Mouse (Mus musculus): Measurements from ENCODE around the gene Gpr155. TPM values are rescaled to one million over a fixed set of nuclear protein-coding genes. Genes with fewer than 3 reads are reported as not detected.

Gene Gpr155
- total RNA-seq (2014; rRNA removed) (13.6 and 26.5 TPM in 2 replicates), polyA plus RNA-seq (2015; fragmentation: Nextera tagmentation; extraction: Ambion mirVana) (9.9 and 11.8 TPM in 2 replicates)

DNA sequence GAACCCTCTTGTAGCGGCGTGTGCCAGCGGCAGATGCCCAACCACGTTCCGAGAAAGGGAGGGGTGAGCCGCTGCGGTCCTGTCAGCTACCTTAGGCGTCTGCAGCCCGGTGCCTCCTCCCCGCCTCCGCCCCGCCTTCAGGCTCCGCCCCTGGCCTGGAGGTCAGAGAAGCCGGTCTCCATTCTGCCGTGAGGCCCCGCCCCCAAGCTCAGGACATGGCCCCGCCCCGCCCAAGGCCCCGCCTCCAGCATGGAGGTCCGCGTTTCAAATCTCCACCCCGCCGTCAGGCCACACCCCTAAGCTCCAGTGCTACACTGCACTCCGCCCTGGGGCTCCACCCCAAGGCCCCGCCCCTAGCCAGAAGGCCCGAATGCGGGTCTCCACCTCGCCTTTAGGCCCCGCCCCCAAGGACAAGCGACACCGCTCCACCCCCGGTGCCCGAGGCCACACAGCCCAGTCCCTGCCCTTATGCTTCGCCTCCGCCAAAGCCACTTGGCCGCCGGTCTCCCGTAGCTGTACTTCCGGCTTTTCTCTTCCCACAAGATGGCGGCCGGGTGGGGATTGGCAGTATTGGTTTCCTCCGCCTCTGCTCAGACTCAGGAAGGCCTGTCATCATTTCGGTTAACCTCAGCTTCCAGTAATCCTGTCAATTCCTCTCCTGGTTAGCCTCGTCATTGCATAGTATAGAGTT, at the start of gene Gpr155:
Gpr155 (minus strand) TSS at position 217 of the 691 bp plus-strand sequence.
- peak within 1 kb of the TSS; percentile 80 for H3K4me2 ChIP-seq (ENCODE audit: low read depth, low read length, poor library complexity, severe bottlenecking)
- H3K4me1 ChIP-seq (ENCODE audit: insufficient read depth, low read length), result no peaks in the 10 kb centered on the region
- peak within 1 kb of the TSS; percentile 79 for H3K27ac ChIP-seq (ENCODE audit: low read depth, low read length)
- ATAC-seq (ENCODE audit: low FRiP score) (peak; percentile 98), DNase-seq (ENCODE audit: low spot score) (peak; percentile 98)
- H3K36me3 ChIP-seq (ENCODE audit: insufficient read depth, low read length), result peaks cover 3% of the 10 kb centered on the region; the same call in 1 of the 2 replicates
- H3K9me3 ChIP-seq (ENCODE audit: low read length), result no peaks in the 10 kb centered on the region
- under 1% methylated on average over 36 of the region's 44 CpGs for WGBS
- H3K27me3 ChIP-seq (ENCODE audit: insufficient read depth, low read length), result no peaks in the 10 kb centered on the region
- peak within 1 kb of the TSS; percentile 75 for H3K4me3 ChIP-seq (ENCODE audit: low read depth, low read length)
- peak within 1 kb of the TSS; percentile 83 for H3K9ac ChIP-seq (replicated peaks; ENCODE audit: low read length, poor library complexity, severe bottlenecking)
- no peak; the same call in 1 of the 2 replicates for TF ChIP-seq CTCF (IDR thresholded peaks at IDR 0.05)

DNA sequence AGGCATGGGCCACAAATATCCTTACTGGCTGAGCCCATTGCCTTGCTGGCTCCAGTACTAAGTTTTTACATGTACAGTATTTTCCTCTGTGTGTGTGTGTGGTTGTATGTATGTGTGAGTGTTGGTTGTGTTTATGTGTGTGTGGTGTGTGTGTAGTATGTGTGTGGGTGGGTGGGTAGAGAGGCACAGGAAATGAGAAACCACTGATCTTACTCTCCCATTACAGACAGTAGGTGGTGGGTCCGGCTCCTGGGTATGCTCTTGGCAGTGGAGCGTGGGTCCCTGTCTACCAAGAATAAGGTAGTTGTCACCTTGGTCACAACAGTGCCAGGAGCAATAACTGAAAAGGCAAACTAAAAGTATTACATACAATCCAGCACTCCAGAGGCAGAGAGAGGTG, 49.5 kb upstream of the Gpr155 start:
- no peak for DNase-seq (ENCODE audit: low spot score)
- WGBS, result 98% methylated on average over 2 of the region's 2 CpGs
- H3K27ac ChIP-seq (ENCODE audit: low read depth, low read length), result no peak overlapping the region

DNA sequence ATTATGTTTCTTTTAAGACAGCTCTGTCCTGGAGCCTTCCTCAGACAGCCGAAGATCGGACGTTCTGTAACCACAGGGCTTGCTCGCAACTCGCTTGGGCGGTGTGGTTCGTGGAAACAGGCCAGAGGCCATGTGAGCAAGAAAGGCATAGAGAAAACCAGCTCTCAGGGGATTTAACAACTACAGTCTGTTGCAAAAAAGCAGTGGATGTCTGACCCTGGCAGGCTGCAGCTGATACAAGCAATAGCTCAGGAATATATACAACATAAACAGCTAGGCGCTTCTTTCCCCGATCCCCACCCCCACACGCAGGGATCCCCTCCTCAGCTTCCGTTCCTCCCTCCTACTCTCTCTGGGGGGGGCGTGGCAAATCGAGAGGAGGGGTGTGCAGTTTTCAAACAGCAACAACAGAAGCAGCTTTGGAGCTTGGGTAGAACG, 45.6 kb upstream of the Gpr155 start:
- no peak overlapping the region; the same call in 1 of the 2 replicates for H3K27ac ChIP-seq (ENCODE audit: low read depth, low read length)
- 17% methylated on average over 14 of the region's 14 CpGs for WGBS
- no peaks in the 10 kb centered on the region for H3K4me1 ChIP-seq (ENCODE audit: insufficient read depth, low read length)
- no peaks in the 10 kb centered on the region for H3K27me3 ChIP-seq (ENCODE audit: insufficient read depth, low read length)
- H3K9me3 ChIP-seq (ENCODE audit: low read length), result no peaks in the 10 kb centered on the region
- H3K4me3 ChIP-seq (ENCODE audit: low read depth, low read length), result peak overlapping the region; percentile 11
- ATAC-seq (ENCODE audit: low FRiP score) (peak; percentile 45), DNase-seq (ENCODE audit: low spot score) (peak; percentile 41)
- no peak for TF ChIP-seq CTCF (IDR thresholded peaks at IDR 0.05)
- H3K4me2 ChIP-seq (ENCODE audit: low read depth, low read length, poor library complexity, severe bottlenecking), result peak overlapping the region; percentile 42
- no peak overlapping the region; the same call in 1 of the 2 replicates for H3K9ac ChIP-seq (replicated peaks; ENCODE audit: low read length, poor library complexity, severe bottlenecking)
- no peaks in the 10 kb centered on the region for H3K36me3 ChIP-seq (ENCODE audit: insufficient read depth, low read length)

More for the DNA sequence above, 49.5 kb upstream of the Gpr155 start:
- Histone ChIP-seq H3K36me3 (ENCODE audit: insufficient read depth, low read length) (no peaks in the 10 kb centered on the region), H3K27me3 (ENCODE audit: insufficient read depth, low read length) (no peaks in the 10 kb centered on the region), H3K9me3 (ENCODE audit: low read length) (no peaks in the 10 kb centered on the region), H3K4me3 (ENCODE audit: low read depth, low read length) (no peak overlapping the region), H3K4me1 (ENCODE audit: insufficient read depth, low read length) (0 out of 2 replicates have a peak, but pooled peaks cover 6% of the 10 kb centered on the region), H3K9ac (replicated peaks; ENCODE audit: low read length, poor library complexity, severe bottlenecking) (no peak overlapping the region), H3K4me2 (ENCODE audit: low read depth, low read length, poor library complexity, severe bottlenecking) (no peak overlapping the region)
- ATAC-seq (ENCODE audit: low FRiP score), result no peak
- TF ChIP-seq CTCF (IDR thresholded peaks at IDR 0.05), result no peak

DNA sequence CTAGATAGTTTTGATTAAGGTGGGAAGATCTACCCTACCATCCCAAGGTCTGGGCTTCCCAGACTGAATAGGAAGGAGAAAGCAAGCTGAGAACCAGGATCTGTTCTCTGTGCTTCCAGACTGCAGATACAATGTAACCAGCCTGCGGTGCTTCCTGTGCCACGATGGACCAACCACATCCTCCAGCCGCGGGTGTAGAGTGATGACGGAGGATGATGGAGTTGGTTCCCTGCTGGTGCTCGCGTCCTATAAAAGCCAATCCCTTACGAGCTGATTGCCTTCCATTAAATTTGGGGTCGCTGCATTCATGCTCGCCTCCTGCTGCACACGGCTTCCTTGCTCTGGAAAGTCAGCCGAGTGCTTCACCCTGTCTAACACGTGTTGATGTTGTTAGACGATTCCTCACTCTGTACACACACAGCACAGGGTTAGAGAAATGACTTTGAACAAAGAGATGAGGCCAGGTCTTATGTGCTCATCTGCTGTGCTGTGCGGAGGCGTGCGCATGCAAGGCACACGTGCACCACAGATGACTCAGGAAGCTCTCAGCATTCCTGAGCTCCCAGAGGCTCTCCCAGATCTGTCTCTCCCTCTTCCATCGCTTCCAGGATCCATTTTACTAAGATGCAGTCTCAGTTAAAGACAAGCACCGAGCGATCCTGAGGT, 42.6 kb upstream of the Gpr155 start:
- Histone ChIP-seq H3K36me3 (ENCODE audit: insufficient read depth, low read length) (no peaks in the 10 kb centered on the region), H3K27ac (ENCODE audit: low read depth, low read length) (no peak overlapping the region), H3K4me1 (ENCODE audit: insufficient read depth, low read length) (no peaks in the 10 kb centered on the region), H3K4me2 (ENCODE audit: low read depth, low read length, poor library complexity, severe bottlenecking) (no peak overlapping the region), H3K27me3 (ENCODE audit: insufficient read depth, low read length) (no peaks in the 10 kb centered on the region), H3K9me3 (ENCODE audit: low read length) (no peaks in the 10 kb centered on the region), H3K4me3 (ENCODE audit: low read depth, low read length) (no peak overlapping the region), H3K9ac (replicated peaks; ENCODE audit: low read length, poor library complexity, severe bottlenecking) (no peak overlapping the region)
- DNase-seq (ENCODE audit: low spot score), result peak; percentile 24
- no peak for TF ChIP-seq CTCF (IDR thresholded peaks at IDR 0.05)
- ATAC-seq (ENCODE audit: low FRiP score), result no peak
- 73% methylated on average over 21 of the region's 21 CpGs for WGBS

DNA sequence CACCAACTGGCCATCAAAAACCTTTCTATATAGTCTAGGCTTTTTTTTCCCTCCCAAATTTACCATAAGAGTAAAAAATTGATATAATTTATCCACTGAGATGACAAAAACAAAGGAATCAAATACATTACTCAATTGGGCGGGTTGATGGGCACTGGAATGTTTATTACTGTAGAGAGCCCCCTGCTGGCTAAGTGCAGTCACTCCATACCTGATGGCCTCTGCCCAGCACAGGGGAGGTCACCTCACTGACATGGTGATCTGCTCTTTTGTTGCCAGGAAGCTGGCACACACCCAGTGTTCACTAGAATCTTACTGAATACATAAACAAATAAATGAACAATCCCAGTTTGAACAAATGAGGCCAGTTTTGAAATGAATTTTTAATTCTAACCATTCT, 40.9 kb upstream of the Gpr155 start:
- peak; percentile 48 for DNase-seq (ENCODE audit: low spot score)
- Histone ChIP-seq H3K4me1 (ENCODE audit: insufficient read depth, low read length) (no peaks in the 10 kb centered on the region), H3K4me2 (ENCODE audit: low read depth, low read length, poor library complexity, severe bottlenecking) (no peak overlapping the region), H3K9ac (replicated peaks; ENCODE audit: low read length, poor library complexity, severe bottlenecking) (no peak overlapping the region), H3K9me3 (ENCODE audit: low read length) (no peaks in the 10 kb centered on the region), H3K27me3 (ENCODE audit: insufficient read depth, low read length) (no peaks in the 10 kb centered on the region), H3K4me3 (ENCODE audit: low read depth, low read length) (no peak overlapping the region), H3K36me3 (ENCODE audit: insufficient read depth, low read length) (no peaks in the 10 kb centered on the region), H3K27ac (ENCODE audit: low read depth, low read length) (no peak overlapping the region)
- 48% methylated on average over 1 of the region's 1 CpGs for WGBS
- no peak for ATAC-seq (ENCODE audit: low FRiP score)
- peak; percentile 60 for TF ChIP-seq CTCF (IDR thresholded peaks at IDR 0.05)

DNA sequence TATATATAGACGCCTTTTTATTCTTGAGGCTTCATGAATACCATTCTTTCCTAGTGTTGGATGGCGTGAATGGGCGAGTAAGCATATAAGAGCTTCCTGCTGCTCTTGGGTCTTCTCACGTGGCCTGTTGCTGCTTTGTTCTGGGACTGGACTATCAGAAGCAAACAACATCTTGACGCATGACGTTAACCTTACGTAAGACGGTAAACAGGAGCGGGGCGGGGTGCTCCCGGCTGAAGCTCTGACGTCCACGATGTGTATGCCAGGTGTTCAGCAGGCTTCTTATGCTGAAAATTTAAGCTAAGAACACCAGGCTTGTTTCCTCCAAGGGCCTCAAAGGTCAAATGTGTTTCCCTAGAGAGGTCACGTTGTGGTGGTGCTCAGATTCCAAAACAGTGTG, 39.5 kb upstream of the Gpr155 start:
- WGBS, result 91% methylated on average over 14 of the region's 14 CpGs
- DNase-seq (ENCODE audit: low spot score) (no peak), ATAC-seq (ENCODE audit: low FRiP score) (no peak)
- Histone ChIP-seq H3K4me3 (ENCODE audit: low read depth, low read length) (no peak overlapping the region), H3K27ac (ENCODE audit: low read depth, low read length) (no peak overlapping the region), H3K36me3 (ENCODE audit: insufficient read depth, low read length) (no peaks in the 10 kb centered on the region), H3K9ac (replicated peaks; ENCODE audit: low read length, poor library complexity, severe bottlenecking) (no peak overlapping the region), H3K4me1 (ENCODE audit: insufficient read depth, low read length) (no peaks in the 10 kb centered on the region), H3K27me3 (ENCODE audit: insufficient read depth, low read length) (no peaks in the 10 kb centered on the region), H3K4me2 (ENCODE audit: low read depth, low read length, poor library complexity, severe bottlenecking) (no peak overlapping the region), H3K9me3 (ENCODE audit: low read length) (no peaks in the 10 kb centered on the region)
- no peak for TF ChIP-seq CTCF (IDR thresholded peaks at IDR 0.05)
